Mouse (Mus musculus) liver, postnatal 0 days (tissue): ENCODE results near the gene Pdia2.

ENCODE experiments used
- CTCF ChIP-seq: sonication (generic); IDR thresholded peaks from 2 replicates; pipeline ENCODE4 v1.5.1; 2016; ENCODE audit warnings: antibody characterized with exemption, low read depth
- EP300 ChIP-seq: IDR thresholded peaks from 2 replicates; pipeline ENCODE4 v1.6.1; 2016; ENCODE audit warnings: antibody characterized with exemption, low read depth, mild to moderate bottlenecking

- no peak for TF ChIP-seq CTCF
- no peak for TF ChIP-seq EP300
Measured at GRCm38 (mm10) chr17:26202737-26203136, 3.9 kb upstream of the Pdia2 start, which contains the start of gene Rgs11.
